Mouse (Mus musculus) erythroblast, embryonic 14.5 days (primary cell): ENCODE results near the gene Nrn1.

Experiments
- GATA1 ChIP-seq: IDR thresholded peaks from 2 replicates; pipeline ENCODE4 v1.6.1; 2012; ENCODE audit warnings: low read length, inconsistent platforms, mixed read lengths
- TAL1 ChIP-seq: IDR thresholded peaks from 3 replicates; pipeline ENCODE4 v1.6.1; 2012; ENCODE audit warnings: low read length, inconsistent platforms, mixed read lengths

- TF ChIP-seq TAL1 (no peak), GATA1 (no peak)
Observed at GRCm38 (mm10) chr13:36732891-36733490, 1.9 kb downstream of the Nrn1 start.
